35 mouse cellular contexts compared by ENCODE assay signal in genomic region chr16:30580765-30581164, GRCm38 (mm10).
"Had no signal": no experiment of that assay in that cellular context is flagged by ENCODE, and none has a peak within 500 bp of the region (broad histone marks: within the 10 kb centered on the region; RNA-seq: fewer than 3 reads in every experiment).

No protein-coding gene starts in this region.

- H3K27ac ChIP-seq: heart, adult 2 months; heart, embryonic 10.5 days; heart, embryonic 13.5 days; heart, embryonic 15.5 days; hindbrain, embryonic 10.5 days; hindbrain, embryonic 12.5 days; hindbrain, embryonic 13.5 days; hindbrain, embryonic 14.5 days; hindbrain, embryonic 15.5 days; hindbrain, postnatal 0 days; intestine, embryonic 15.5 days; kidney, embryonic 15.5 days; kidney, postnatal 0 days; layer of hippocampus, adult 2 months had no signal

- H3K4me2 ChIP-seq: heart, embryonic 11.5 days; heart, embryonic 12.5 days; heart, embryonic 13.5 days; heart, embryonic 15.5 days; hindbrain, embryonic 12.5 days; hindbrain, embryonic 13.5 days; hindbrain, embryonic 14.5 days; hindbrain, embryonic 15.5 days; intestine, embryonic 15.5 days; kidney, embryonic 15.5 days had no signal

- ATAC-seq: hindbrain, embryonic 16.5 days; hindbrain, postnatal 0 days; inflammation-experienced regulatory T-cells, adult 6 months; intestine, embryonic 15.5 days; intestine, embryonic 16.5 days; intestine, postnatal 0 days had no signal

- DNase-seq: heart, adult 2 months; heart, postnatal 10 days; heart, postnatal 14 days; heart, postnatal 36 days; heart, postnatal 4 days; kidney, adult 11 months; kidney, adult 18-20 months; kidney, adult 2 months; kidney, adult 8-10 months; kidney, adult 9 months; kidney, postnatal 10 days; kidney, postnatal 14 days; kidney, postnatal 25 days; kidney, postnatal 36 days; kidney, postnatal 4 days; layer of hippocampus, adult 9-11 months had no signal

- H3K9ac ChIP-seq: heart, embryonic 12.5 days; heart, embryonic 13.5 days; heart, embryonic 15.5 days; hindbrain, embryonic 12.5 days; hindbrain, embryonic 13.5 days; hindbrain, embryonic 14.5 days; hindbrain, embryonic 15.5 days; intestine, embryonic 15.5 days; kidney, embryonic 15.5 days had no signal

- H3K4me1 ChIP-seq: heart, embryonic 10.5 days; heart, embryonic 12.5 days; heart, embryonic 13.5 days; heart, embryonic 15.5 days; hindbrain, embryonic 10.5 days; hindbrain, embryonic 12.5 days; intestine, embryonic 15.5 days; kidney, embryonic 15.5 days had no signal

- H3K9me3 ChIP-seq: heart, embryonic 10.5 days; heart, embryonic 12.5 days; heart, embryonic 13.5 days; heart, embryonic 15.5 days; hindbrain, embryonic 10.5 days; hindbrain, embryonic 12.5 days; hindbrain, embryonic 13.5 days; hindbrain, embryonic 15.5 days; intestine, embryonic 15.5 days; kidney, embryonic 15.5 days had no signal

- H3K4me3 ChIP-seq: heart, adult 2 months; heart, embryonic 10.5 days; heart, embryonic 12.5 days; heart, embryonic 13.5 days; heart, embryonic 15.5 days; hindbrain, embryonic 10.5 days; hindbrain, embryonic 12.5 days; hindbrain, embryonic 13.5 days; hindbrain, embryonic 15.5 days; intestine, embryonic 15.5 days; kidney, embryonic 15.5 days; layer of hippocampus, adult 2 months had no signal

- H3K27me3 ChIP-seq: heart, embryonic 12.5 days; heart, embryonic 13.5 days; heart, embryonic 15.5 days; hindbrain, embryonic 12.5 days; hindbrain, embryonic 13.5 days; hindbrain, embryonic 15.5 days; intestine, embryonic 15.5 days; kidney, embryonic 15.5 days had no signal
